Mouse (Mus musculus) layer of hippocampus, postnatal 36 days (tissue): ENCODE results near the gene Xylb. TPM values are rescaled to one million over a fixed set of nuclear protein-coding genes. Genes with fewer than 3 reads are reported as not detected.
A peak's percentile ranks its signal among the peaks of the same experiment; 100 is the strongest.

ENCODE experiments used
- DNase-seq, 2 experiments: peaks; one replicate each; pipeline ENCODE4 v3.0.0; 2022
- total RNA-seq, 2 experiments: library from RNA; stranded (reverse); gene quantifications; 2 replicates each; pipeline ENCODE4 v1.2.3; 2021

The Xylb gene
- total RNA-seq, result 1 to 10 TPM; 4.2 to 5.0 TPM

DNA sequence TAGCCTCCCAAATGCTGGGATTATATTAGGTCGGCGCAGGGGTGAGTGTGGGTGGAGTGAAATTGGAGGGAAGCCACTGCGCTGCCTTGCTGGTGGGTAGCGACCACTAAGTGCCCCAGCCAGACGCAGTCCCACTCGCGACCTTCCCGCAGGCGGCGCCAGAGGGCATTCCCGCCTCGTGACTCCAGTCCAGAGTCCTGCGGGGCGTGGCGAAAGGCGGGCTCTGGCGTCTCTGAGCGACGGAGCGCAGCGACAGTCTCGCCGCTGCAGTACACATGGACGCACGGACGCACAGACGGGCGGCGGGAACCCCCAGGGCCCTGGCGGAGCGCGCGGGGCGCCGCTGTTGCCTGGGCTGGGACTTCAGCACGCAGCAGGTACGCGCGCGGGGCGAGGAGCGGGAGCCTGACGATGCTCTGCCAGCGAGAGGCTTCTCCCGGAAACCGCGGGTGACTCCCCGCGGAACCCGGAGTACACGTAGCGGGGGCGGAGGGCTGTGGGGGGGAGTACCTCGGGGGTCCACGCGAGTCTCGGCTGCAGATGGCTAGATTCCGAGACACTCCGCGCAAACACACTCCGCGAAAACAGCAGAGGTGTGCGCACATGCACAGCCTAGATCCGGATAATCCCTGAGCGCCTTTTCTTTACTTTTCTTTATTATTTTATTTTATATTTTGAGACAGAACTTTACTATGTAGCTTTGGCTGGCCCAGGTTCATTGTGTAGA lies at the start of gene Xylb:
Xylb (plus strand) TSS at position 51 of the 727 bp plus-strand sequence.
- peak; percentile 83 to 84 for DNase-seq

DNA sequence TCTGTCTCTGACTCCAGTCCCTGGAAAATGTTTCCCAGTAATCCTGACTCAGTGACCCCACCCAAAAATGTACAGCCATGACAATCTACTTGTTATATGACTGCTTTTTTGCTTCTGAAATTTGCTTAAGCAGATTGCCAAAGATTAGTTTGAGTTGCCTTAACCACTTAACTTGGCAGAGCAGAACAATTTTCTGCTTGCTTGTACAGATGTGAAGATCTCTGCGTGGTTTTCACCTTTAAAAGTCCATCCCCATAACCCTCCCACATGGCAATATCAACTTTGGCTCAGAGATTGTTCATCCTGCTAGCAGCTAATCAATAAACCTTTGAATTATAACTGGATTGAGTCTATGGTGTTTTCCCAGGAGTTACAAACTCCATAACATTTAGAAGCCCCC lies 48.1 kb upstream of the Xylb start:
- no peak for DNase-seq

DNA sequence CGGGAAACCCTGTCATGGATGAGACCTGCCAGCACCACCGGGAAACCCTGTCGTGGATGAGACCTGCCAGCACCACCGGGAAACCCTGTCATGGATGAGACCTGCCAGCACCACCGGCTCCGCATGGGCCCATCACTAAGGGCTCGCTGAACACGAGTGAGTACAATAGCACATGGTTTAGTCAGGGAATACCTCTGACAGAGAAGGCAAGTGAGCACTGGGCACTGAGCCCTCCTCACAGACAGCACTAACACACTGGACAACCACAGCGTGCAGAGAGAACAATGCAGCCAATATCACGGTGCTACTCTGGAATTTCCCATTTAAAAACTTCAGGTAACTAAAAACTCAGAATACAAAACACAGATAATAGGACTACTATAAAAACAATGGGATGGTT lies 44.1 kb upstream of the Xylb start:
- no peak for DNase-seq

DNA sequence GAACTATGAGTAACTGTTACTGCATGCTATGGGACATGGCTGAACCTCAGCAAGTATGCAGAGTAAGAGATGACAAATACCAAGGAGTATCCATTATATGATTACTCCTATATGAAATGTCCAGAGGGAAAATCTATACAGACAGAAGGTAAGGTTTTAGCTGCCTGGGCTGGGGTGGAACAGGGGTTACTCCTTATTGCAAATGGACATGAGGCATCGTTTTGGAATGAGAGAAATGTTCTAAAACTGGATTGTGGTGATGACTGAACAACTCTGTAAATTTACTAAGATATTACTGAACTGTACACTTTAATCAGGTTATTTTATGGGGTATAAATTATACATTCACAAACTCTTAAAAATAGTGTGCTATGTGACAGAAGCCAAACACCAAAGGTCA lies 38.3 kb upstream of the Xylb start:
- DNase-seq, result no peak

DNA sequence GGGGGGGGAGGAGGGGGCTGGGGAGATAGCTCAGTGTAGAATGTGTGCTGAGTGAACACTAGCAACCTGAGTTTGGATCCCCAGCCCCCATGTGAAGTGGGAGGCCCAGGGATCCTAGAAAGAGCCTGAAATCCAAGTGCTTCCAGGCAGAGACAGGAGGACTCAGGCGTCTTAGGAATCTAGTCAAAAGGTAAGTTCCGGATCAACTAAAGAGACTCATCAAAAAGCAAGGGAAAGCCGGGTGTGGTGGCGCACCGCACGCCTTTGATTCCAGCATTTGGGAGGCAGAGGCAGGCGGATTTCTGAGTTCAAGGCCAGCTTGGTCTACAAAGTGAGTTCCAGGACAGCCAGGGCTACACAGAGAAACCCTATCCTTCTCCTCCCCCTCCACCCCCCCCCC lies 36.7 kb upstream of the Xylb start:
- DNase-seq, result no peak

DNA sequence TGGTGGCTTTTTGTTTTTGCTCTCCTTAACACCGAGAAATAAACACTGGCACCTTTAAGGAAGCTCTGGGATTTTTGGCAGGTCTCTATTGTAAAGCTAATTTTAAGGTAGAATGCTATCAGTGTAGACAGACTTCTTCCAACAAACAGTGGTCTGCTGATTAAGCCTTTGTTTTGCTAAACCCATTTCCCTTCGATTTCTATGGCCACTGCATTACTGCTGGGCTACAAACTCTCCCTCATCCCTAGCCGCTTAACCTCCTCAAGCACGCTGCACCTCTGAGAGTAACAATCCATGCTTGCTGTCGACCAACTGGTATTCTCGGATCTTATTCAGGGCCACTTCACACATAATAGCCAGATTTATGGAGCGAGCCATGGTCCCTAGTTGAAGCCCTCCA lies 36.2 kb upstream of the Xylb start:
- no peak for DNase-seq

DNA sequence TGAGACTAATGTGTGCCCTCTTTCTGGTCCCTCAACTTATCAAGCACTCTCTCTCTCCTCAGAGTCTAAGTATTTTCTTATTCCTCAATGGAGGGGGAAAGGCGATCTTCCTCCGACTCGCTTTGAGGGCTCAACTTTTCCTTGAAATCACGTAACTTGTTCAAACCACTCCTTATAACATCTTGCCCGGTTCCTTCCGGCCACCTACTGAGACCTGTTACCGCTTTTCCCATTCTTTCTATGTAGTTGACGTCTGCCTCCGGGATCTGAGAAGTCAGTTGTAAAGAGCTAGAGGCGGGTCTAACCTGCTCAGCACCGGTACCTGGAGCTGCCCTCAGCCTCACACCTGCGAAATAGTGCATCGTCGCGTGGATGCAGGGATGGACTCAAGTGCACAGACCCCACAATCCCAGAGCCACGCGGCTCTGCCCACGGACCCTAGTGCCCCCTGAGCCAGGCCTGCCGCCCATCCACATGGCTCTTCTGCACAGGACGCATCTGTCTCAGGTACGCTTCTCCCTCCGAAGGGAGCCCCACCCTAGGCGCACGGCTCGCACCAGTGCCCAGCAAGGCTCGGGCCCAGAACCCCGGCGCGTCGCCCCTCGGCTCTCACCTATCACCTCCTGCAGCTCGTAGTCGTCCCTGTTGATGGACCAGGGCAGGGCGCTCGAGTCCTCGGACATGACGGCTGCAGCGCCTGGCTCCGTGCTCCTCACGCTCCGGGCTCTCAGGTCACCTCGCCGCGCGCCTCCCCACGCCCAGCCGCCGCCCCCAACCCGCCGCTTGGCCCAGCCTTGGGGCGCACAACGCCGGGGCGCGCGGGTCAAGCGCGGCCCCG lies 35.6 kb upstream of the Xylb start:
- peak in 1 of 2 experiments; percentile 11 for DNase-seq

DNA sequence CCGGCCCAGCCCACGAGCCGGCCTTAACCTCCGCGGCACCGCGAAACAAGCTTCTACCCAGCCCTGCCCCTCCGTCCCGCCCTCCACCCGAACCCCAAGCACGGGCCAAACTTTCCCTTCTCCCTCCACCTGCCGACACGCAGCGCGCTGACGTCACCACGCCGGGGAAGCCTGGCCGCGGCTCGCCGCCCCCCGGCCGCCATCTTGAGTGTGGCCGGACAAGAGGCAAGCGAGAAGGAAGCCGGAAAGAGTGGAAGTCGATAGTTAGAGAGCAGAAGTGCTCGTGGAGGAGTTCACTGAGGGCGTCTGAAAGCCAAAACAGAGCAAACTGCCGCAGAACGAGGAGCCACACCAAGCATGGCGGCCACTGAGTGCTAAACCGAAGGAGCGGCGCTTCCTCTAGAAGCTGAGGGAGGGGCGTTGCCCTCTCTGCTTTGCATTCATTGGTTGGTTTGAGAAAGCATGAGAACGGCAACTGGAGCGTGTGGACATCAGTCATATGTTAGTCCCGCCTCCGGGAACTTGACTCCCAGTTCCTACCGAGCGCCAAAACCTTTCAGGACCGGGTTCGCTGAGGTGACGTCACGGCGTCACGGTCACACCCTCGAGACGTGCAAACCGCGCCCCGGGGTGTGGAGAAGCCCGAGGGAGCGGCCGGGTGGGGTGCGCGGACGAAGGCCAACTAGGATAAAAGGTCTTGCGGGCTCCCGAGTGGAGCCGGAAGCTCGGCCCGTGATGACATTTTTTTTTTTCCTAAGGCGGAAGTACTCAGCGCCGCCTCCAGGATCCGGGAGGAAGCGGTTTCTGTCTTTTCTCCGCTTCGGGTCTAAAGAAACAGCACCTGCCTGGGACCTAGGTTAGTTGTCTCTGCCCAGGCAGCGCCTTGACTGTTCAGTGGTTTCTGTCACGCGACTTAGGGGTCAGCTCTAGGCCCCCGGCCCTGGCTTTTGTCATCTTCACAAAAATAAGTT lies 34.6 kb upstream of the Xylb start, which contains the start of gene Oxsr1:
Oxsr1 (minus strand) TSS at position 139 of the 971 bp plus-strand sequence.
- peak; percentile 99 for DNase-seq

DNA sequence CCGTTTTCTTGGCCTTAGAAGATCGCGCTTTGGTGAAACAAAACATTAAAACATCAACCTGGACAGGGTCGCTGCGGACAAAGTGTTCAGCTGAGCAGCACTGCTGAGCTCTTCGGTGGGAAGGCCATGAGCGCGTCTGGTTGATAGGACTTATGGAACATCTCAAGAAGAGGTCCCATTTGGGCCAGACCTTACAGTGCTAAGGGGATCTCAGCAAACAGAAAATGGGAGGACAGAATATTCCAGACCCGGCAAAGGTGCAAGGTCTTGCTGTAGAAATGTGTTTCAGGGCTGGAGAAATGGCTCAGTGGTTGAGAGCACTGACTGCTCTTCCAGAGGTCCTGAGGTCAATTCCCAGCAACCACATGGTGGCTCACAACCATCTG lies 33.9 kb upstream of the Xylb start:
- DNase-seq, result peak in 1 of 2 experiments; percentile 14

DNA sequence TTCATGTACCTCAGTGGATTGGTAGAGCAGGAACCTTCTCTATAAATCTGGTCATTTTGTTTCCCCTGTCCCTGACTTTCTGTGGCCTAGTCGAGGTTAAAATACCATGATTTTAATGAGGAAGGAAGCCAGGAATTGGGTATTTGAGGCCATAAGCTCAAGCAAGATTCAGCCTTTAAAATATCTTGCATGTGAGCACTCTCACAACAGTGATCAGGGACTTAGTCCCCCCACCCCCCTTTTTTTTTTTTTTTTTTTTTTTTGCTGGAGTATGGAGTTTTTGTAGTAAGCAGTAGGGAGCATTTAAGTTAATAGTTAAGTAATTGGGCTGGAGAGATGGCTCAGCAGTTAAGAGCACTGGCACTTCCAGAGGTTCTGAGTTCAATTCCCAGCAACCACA lies 33.1 kb upstream of the Xylb start:
- DNase-seq, result no peak

DNA sequence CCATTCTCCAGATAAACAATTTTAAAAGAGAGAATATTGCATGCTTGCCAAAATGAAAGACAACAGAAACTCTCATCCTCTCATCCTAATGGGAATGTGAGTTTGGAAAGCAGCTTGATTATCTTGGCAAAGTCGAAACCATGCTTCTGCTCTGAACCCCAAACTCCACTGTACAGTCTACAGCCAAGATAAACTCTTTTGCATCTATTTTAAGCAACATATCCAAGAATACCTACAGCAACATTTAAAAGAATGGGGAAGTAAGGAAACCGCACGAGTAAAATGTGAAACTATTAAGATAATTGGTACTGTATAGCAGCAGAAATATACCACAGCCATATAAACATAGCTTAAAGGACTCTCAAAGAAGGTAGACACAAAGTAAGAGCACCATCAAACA lies 28.7 kb upstream of the Xylb start:
- DNase-seq, result no peak

DNA sequence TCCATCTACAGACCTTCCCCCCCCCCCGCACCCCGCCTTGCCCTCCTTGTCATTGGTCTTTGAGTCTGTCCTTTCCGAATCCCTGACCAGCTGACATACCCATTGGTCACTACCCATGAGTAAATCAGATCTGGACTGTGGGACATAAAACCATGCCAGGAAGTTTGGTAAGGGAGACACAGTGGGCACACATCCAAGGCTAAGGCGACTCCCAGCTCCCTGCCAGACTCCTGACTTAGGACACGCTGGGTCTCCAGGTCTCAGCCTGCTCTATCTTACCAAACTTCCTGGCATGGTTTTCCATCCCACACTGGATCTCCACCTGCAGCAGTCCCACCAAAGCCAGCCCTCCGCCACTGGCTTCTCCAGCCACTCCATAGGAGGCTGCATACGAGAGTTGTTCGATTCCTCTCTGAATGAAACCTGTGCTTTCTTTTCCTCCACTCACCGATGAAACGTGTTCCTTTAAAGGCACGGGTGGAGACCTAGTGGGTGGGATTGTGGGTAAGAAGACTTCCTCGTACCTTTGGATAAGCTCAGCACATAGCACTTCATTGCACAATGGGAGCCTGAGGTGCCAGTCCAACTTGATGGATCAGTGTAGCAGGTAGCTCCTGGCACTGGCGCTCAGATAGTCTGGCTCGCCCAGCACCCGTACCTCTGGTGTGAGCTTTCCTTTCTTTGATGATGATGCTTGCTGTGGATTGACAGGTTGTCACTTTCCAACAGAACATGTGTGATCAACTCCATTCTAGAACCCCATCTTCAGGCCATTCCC lies 26.8 kb upstream of the Xylb start:
- DNase-seq, result no peak

DNA sequence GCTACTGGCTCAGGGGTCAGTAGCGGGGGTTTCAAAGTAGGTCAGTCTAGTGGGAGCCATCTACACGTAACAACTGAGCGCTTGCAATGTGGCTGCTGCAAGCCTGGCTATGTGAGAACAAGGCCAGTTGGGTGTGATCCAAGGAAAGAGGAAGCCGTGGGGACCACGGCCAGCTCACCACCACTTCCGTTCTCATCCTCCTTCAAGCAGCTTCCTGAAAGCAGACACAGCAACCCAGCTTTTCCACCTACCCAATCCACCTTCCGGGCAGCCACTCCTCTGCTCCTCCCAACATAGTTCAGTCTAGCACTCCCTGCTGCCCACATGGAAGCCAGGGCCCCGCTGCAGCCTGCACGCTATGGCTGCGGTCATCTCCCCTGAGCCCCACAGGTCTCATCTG lies 22.9 kb upstream of the Xylb start:
- DNase-seq, result no peak

DNA sequence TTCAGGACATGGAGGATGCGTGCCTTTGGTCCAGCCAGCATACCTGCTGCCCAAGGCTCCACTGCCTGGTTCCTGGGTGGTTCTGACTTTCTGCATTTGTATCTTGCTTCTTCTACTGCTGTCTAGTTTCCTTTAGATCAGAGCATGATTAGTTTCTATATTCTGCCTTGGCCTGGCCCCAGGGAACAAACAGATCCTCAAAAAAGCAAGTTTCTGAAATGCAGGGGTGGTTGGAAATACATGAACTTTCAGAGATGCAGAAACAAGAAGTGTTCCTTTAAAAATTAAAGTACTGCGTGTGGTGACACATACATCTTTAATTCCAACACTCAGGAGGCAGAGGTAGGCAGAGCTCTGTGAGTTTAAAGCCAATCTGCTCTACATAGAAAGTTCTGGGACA lies 22.3 kb upstream of the Xylb start:
- DNase-seq, result no peak

DNA sequence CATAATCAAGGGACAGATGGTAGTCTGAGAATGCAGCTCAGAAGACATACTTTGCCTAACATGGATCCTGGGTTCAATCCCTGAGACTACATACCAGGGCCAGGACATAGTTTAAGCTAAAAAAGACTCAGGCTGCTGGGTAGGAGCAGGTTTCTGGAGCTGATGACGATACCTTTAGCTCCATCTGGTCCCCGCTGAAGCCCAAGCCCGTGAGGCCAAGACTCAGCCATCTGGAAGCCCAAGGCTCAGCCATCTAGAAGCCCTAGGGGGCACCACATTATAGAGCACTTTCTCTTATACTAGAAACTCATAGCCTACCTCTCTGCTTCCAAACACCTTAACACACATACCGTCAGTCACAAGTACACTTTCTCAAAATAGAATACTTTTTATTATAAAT lies 21.6 kb upstream of the Xylb start:
- DNase-seq, result no peak

DNA sequence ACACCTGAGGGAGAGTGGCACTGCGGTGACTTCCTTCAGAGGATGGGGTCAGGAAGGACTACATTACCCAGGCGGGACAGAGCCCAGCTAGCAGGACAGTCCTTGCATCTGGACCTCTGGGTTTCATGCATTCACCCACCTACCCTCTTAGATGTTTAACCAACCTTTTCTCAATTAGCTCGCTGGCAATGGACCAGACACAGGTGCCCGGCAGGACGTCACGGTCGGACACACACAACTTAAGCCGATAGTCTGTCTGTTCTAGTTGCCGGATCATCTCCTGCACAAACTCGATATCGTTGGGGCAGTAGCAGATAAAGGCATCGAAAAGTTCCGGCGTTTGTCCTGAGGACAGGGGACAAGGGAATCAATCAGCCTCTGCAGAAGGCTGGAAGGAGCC lies 19.3 kb upstream of the Xylb start:
- DNase-seq, result no peak

DNA sequence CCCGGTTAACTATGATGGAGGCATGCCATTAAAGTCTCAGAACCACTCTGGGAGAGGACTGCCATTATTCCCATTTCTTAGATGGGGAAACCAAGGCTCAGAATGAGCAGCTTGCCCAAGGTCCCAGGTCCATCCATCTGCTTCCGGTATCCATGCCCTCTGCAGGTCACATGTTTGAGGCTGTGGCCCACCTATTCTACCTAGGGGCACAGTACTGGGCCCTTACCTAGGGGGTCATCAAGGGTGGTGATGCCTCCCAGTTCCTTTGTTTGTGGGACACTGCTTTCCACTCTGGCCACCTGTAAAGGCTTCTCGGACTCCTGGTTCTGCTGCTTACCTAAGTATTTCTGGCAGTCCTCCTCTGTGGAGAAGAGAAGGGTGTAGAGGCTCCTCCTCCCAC lies 18.8 kb upstream of the Xylb start:
- DNase-seq, result no peak

DNA sequence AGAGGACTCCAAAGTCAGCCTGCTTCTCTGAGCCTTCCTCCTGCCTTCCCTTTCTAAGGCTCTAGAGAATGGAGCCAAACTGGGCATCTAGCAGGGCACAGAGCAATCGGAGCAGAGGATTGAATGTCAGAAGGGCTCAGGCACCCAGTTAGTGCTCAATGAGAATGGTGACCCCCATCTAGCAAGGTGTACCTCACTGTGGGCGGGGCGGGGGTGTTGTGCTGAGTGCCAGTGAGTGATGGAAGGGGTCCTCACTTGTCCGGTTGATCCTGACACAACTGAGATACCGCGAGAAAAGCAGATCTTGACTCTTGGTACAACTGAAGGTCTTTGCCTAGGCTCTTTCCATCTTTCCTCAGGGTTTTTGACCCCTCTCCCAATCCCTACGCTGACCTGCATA lies 18.1 kb upstream of the Xylb start:
- no peak for DNase-seq

DNA sequence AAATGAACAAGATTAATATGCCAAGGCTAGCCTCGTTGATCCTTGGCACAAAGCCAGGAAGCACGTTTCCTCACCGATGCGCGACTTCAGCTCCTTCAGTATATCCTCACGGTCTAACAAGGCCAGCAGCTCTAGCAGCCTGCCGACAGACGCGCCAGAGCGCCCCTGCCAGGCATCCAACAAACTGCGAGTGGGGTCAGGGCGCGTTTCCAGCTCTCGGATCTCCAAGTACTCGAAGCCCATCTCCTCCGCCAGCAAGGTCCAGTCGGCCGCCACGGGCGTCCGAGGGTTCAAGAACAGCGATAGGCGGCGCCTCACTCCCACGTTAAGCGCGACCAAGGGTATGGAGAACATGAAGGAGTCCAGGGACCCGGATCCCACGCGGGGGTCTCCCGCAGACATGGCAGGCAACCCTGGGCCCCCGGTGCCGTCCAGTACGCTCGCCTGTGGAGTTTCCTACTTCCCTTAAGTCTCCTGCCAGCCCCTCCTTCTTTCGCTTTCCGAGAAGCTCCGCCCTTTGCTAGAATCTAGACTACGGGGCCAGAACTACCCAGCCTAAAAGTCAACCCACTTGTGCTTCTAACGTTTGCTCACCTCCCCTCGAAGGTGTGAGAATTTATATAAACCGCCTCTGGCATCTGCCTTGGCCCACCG lies 17.5 kb upstream of the Xylb start, which contains the start of gene Acaa1a:
Acaa1a (plus strand) TSS at position 119 of the 654 bp plus-strand sequence.
- peak; percentile 42 to 56 for DNase-seq

DNA sequence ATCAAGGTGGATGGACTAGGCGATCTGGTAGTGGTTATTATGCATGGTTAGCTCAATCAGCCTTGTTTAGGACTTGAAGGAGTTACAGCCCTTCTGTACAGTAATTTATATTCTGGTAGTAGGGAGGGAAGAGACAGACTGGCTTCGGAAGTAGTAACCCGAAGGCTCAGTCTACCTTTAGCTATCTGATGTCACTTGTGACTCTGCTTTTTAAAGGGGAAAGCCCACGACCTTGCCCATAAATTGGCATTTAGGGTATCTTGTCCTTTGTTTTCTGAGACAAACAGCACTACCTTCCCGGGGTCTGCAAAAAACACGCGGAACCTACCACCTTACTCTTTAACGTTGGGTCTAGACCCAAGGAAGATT lies 17.0 kb upstream of the Xylb start:
- DNase-seq, result no peak
